Mouse (Mus musculus) bone marrow, adult 2 months (tissue): ENCODE data around the gene Catsperz.

ENCODE experiments used
- CTCF ChIP-seq: fragments of 200-500 bp; IDR thresholded peaks from 2 replicates; pipeline ENCODE4 v1.5.1; 2011; ENCODE audit warnings: low read length, control low read depth; ENCODE audit not compliant: control insufficient read depth, insufficient read depth
- POLR2A ChIP-seq: fragments of 200-500 bp; IDR thresholded peaks from 2 replicates; pipeline ENCODE4 v1.6.1; 2011; ENCODE audit warnings: low read depth, mild to moderate bottlenecking, control low read depth, low read length, borderline replicate concordance; ENCODE audit not compliant: control insufficient read depth

- TF ChIP-seq POLR2A (no peak), CTCF (no peak)
These were observed 22.1 kb downstream of the Catsperz start for GRCm38 (mm10) chr19:6903031-6903430.
